Mouse (Mus musculus): ENCODE results near the gene Purb.

Gene Purb

DNA sequence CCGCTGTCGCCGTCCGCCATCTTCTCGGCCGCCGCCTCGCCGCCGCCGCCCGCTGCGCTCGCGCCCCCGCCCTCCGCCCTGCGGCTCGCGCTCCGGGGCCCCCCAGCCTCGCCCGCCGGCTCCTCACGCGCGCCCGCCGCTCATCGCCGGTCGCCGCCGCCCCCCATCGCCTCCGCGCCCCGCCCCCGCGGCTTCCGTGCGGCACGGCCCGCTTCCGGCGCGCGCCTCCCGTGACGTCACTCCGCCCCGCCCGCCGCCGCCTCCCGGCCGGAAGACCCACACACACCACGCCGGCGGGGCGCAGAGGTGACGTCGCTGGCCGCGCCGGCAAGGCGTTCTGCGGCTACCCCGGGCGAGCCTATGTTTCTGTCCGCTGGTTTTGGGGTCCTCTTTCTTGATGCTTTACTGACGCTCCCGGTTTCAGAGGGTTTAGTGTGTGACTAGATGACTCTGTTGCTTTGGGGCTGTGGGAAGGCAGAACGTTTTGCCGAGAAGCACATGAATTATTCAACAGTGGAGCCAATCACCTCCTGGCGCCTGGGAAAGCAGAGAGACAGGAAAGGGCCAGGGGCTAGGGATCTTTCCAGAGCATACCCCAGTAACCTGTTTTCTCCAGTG, at the start of gene Purb:
Purb (minus strand) TSS at position 51 of the 618 bp plus-strand sequence.
- peak; percentile 94 to 96 for DNase-seq

DNA sequence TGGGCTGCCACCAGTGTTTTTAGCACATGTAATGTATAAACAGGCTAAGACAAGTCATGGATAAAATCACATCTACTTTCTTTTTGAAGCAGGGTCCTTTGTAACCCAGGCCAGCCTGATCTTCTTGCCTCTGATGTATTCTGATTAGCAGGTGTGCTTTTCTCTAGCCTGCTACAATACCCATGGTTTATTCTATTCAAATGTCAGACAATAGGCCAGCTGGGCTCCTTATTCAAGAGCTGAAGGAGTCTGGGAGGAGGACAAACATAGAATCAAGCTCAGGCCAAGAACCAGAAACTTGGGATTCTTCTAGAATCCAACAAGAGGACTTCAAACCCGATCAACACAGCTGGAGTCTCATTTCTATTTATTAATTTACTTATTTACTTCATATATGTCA, 49.5 kb upstream of the Purb start:
- no peak for DNase-seq

DNA sequence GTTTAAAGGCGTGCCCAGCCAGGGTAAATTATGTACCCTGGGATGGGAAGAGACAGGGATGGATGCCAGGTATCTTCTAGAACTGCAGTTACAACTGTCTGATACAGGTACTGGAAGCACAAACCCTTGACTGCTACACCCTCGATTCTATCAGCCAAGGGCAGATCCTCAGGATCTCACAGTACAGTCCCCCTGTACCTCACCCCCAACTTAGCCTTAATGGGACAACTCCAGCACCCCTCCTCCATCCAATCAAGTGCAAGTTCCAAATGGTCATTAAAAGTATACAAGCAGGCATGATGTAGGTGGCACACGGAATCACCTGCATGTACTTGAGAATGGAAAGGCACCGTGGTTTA, 49.1 kb upstream of the Purb start:
- DNase-seq: no peak

DNA sequence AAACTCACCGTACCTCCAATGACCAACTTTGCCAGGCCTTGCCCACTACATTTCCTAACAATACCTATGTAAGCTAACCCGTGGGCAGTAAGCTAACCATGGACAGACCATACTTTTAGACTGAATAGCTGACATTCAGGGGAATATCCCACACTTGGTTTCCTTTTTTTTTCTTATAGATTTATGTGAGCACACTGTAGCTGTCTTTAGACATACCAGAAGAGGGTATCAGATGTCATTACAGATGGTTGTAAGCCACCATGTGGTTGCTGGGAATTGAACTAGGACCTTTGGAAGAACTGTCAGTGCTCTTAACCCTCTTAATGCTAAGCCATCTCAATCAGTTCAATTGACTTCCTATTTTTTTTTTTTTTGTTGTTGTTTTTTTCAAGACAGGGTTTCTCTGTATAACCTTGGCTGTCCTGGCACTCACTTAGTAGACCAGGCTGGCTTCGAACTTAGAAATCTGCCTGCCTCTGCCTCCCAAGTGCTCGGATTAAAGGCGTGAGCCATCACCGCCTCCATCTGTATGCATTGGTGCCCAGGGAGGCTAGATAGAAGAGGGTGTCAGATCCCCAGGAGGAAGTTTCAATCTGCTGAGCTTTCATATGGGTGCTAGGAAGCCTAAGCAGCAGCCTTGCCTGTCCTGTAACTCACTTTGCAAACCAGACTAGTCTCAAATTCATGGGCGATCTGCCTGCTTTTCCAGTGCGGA, 48.6 kb upstream of the Purb start:
- no peak for DNase-seq

DNA sequence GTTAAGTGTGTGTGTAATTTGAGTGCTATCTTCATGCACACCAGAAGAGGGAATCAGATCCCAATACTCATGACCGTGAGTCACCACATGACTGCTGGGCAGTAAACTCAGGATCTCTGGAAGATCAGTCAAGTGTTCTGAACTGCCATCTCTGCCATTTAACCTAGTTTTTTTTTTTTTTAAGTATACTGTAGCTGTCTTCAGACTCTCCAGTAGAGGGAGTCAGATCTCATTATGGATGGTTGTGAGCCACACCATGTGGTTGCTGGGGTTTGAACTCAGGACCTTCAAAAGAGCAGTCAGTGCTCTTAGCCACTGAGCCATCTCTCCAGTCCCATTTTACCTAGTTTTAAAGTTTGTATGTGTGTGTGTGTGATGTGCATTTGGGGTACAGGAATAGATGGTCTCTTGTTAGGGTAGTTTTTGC, 48.0 kb upstream of the Purb start:
- no peak for DNase-seq

DNA sequence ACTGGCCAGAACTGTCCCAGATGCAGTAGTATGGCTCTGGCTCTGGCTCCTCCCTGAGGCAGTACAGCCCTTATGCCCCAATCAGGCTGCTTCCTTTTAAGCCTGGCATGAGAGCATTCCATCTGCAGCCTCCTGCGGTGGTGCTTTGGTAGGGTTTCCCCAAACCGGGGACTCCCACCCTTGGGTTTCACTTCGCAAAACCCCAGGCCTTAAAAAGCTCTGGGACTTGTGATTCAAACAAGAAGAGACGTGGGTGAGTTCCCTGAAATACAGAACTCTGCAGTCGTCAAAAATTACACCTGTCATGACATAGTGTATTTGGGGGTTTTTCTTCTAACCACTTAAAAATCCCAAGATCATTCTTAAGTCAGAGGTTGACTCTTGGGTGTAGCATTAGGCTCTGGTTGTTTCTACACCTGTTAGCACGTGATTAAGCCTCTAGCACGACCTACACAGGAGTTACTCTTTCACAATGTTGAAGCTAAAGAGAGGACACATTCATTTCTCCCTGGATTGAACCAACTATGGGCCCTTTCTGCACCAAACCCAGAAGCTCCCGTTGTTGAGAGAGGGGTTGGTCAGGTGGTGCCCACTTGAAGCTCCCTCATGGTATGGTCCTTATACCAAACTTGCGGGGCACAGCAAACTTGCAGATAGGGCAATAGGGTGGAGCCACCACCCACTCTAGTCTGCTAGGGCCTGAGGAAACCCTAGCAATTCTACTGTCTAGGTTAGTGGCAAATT, 47.2 kb upstream of the Purb start:
- no peak for DNase-seq

DNA sequence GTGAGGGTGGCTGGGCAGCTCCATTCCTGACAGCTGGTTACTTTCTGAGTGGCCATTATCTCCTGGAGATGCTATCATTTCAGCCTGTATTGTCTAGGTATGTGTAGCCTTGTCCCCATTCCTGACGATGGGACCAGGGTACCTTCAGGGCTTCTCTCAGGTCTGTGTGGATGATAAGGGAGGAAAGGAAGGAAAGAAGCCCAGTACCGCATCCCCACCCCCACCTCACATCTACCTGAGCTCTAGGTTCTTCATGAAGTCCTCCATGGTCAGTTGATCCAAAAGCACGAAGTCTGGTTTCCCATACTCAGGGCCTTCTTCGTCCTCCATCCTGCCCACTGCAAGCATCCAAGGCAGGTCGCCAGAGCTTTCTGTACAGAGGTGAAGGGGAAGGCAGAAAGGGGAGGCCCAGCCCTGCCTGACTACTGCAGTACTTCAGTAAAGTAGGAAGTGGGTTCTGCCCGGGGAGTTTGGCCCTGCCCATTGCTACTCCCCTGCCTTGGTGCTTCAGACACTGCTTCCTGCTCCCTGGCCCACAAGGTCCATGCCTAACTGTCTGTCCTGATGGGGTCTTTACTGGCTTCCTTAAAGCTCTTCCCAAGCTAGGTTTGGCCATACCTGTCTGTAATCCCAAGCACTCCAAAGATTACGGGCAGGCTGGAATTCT, 44.9 kb upstream of the Purb start, which contains the start of gene Myo1g:
Myo1g (minus strand) TSS at position 459 of the 667 bp plus-strand sequence.
- no peak for DNase-seq

DNA sequence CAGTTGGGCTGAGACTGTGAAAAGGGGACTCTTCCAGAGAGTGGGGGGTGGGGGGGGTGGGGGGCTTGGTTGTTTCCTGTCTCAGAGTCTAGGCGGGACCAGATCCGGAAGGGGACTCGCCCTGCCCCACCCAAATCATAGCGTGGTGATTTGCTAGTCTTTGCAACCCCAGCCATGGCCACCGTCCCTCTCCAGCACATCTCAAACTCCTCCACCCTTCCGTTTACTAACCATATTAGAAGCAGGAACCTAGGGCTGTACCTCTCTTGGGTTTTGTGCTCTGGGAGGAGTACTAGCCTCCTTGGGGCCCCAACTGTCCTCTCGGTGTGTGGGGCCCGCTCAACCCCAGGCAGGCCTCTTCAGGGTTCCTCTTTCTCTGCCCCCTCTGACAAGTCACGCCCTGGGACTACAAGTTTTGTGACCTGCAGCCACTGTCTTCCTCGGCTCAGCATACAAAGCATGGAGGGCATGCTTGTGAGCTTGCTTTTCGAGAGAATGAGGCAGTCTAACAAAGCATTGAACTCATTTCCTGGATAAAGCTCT, 43.8 kb upstream of the Purb start:
- no peak for DNase-seq

DNA sequence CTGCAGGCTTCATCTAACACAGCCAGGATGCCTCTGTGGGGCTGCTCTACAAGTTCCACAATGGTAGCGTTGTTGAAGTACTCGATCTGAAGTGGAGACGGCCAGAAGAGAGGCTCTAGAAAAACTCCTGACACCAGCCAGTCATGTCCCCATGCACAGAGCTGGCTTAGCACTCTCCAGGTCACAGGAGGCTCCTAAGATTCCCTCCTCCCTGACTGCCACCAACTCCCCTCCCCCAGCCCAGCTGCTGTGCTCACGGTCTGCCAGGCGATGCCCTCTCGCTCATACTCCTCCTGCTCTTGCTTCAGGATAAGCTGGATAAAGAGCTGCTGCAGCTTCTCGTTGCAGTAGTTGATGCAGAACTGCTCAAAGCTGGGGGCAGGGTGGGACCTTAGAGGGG, 39.1 kb upstream of the Purb start:
- peak; percentile 22 to 49 for DNase-seq

DNA sequence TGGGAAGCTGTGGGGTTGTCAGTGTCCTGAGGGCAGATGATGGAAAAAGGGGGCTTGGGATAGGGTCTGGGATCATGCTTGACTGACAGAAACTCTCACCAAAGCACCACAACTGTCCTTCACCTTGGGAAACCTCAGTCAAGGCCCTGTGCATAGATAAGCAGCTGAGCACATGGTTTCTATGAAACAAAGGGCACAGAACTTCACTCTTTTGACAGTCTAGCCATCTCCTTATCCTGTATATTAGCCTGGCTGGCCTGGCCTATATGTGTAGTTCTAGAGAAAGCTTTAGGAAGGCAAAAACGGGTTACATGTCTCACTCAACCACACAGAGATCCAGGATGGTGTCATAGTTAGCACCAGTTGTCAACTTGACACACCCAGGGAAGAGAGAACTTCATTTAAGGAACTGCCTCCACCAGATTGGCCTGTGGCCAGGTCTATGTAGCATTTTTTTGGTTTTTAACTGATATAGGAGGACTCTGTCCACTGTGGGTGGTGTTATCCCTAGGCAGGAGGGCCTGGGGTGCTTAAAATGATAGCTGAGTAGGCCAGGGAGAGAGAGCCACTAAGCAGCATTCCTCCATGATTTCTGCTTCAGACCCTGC, 32.7 kb upstream of the Purb start:
- no peak for DNase-seq

DNA sequence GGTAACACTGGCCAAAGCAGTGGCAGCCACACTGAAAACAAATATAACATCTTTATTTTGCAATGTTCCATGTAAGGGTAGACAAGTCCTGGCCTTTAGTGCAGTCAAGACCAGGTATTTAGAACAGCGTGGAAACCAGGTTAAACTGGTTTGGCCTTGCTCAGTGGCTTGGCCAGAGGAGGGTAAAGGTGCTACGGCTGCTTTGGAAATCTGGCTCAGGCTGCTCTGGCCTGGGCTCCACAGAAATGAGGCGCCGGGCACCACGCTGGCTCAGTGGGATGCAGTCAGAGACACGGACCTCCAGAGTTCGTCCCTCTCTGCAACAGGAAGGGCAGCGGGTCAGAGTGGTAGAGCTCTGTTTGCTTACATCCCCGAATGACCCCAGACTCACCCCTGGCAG, 30.8 kb upstream of the Purb start:
- no peak for DNase-seq

DNA sequence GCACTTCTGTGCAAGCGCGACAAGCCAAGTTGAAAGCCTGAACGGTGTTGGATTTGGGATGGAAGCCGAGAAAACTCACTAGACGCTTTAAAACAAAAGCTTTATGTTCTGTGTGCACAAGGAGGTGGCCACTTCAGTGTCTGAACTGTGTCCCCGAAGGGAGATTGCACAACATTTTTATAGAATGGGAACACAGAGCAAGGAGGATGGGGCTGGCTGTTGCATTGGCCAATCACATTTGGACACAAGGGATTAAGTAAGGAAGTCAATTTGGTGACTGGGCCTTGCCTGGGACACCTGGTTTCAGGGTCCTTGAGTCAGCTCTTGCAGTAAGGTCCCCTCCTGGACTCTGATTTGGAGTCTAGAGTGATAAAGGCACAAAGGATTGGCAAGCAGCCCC, 29.0 kb upstream of the Purb start:
- no peak for DNase-seq

DNA sequence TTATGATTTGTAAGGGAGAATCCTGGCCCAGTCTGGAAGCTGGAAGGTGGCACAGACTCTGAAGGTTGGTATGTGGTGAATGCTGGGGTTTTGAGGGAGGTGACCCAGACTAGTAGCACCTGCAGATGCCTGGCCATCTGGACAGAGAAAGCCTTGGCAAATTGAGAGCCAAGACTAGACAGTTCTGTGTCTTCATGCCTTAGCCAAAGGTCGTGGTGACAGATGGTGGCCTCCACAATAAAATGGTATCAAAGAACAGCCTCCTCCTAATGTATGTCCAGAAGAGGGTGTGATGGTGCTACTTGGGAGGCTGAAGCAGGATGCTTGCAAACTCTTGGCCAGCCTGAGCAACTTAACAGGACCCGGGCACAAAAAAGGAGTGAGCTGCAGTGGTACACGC, 28.5 kb upstream of the Purb start:
- DNase-seq: no peak

DNA sequence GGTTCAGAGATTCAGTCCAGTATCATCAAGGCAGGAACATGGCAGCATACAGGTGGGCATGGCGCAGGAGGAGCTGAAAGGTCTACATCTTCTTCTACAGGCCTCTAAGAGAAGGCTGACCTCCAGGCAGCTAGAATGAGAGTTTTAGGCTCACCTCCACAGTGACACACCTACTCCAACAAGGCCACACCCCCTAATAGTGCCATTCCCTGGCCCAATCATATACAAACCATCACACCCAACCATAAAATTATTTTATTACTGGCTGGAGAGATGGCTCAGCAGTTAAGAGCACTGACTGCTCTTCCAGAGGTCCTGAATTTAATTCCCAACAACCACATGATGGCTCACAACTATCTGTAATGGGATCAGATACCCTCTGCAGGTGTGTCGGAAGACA, 26.8 kb upstream of the Purb start:
- no peak for DNase-seq

DNA sequence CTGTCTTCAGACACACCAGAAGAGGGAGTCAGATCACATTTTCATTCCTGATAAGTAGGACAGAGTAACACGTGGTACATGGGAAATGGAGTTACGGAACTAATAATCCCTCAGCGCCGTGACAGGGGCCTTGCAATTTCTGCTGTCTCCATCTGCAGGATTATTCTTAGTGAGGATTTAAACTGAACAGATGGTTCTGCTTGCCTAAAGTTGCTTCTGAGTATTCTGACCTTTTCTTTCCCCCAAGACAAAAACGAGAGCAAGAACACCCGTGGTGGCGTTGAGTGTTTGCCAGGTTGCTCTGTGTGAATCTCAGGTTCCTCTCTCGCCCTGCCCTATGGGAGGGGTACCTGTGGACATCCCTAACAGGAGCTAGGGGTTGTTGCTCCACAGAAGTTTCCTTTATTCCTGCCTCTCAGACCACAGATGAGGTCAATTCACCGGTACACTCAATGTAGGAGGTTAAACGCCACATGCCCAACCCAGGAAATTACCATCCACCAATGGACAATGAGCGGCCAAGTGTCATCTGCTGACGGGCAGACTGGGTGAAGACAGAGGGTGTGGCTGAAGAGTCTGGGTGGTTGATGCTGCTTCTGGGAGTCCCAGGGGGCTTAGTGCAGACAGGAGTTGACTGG, 21.7 kb upstream of the Purb start:
- no peak for DNase-seq

DNA sequence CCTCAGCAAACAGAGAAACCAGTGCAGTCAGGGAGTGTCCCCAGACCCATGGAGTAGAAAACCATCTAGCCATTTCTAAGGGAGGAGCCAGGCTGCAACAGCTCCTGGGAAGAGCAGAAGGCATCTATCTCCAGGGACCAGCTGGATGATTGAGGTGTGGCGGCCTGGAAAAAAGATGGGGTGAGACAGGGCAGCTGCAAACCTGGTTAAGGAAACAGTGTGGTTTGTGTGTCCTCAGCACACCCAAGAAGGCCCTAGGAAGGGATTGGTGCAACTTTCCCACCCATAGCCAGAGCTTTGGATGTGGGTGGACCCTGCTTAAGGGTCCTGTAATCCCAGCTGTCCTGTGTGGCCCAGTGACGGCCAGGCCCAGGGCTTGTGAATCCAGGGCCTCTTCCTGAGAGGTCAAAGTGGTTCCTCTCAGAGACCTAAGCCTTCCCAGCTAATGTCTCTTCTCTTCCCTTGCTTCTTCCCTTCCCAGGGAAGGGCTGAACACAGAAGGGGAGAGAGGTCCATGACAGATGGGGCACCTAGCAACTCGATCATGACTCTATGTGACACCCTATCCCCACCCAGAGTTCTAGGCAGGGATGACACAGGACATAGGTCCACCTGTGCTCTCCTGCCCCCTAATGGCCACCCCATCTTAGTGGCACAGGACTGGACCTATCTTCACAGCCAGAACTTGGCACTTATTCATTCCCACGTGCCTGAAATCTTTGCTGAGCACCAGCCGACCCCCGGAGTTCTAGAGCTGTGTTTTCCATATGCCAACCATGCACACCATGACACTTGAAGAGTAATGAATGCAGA, 14.2 kb upstream of the Purb start:
- peak; percentile 51 to 65 for DNase-seq

DNA sequence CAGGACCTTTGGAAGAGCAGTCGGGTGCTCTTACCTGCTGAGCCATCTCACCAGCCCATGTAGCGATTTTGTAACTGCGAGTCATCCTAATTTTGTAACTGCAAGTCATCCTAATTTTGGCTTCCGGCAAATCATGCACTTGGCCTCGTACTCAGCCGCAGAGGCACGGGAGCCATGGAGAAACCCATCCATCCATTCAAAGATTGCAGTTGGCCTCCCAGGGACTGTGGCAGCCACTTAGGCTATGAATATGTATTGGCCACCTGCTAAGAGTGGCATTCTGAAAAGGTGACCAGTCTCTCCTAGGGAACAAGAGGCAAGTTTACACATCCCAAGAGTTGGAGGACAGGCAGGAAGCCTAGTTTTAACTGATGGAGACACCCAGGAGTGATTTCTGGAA, 13.5 kb upstream of the Purb start:
- no peak for DNase-seq

DNA sequence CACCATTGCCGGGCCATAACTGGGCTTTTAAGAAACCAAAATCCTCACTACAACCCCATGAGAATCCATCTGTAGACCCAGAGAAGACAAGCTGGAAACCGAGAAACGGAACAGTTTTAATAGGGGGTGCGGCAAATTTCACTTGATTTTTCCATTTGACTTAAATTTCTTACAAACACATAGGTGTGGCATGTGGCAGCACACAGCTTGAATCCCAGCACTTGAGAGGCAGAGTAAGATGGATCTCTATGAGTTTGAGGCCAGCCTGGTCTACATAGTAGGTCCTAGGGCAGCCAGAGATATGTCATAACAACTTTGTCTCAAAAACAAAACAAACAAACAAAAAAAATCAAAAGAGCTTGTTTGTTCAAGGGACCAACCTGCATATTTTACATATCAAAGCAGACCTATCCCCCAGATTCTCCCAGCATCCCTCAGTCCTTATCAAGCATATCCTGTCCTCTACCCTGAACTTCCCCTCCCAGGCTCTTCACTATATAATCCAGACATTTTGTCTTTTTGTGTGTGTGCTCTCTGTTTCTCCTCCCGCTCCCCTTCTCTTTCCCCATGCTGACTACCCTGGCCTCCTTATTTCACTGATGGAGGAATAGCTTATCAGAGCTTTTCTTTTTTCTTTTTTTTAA, 12.4 kb upstream of the Purb start:
- DNase-seq: no peak

DNA sequence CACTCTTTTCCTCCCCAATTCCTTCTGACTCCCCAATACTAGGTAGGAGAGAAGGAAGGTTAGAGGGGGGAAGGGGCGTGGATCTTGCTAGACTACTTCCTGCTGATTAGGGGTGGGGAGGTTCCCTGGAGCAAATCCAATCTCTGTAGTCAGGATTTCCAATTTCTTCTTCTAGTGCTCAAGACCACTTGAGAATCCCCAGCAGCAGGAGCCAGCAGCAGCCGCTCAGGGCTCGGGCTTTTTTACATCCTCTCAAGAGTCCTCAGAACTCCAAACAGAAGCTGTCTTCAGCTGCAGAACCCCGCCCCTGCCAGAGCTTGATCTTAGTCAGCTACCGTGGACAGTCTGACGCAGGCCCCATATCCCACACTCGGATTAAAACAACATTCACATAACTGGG, 11.8 kb upstream of the Purb start:
- peak in 1 of 2 experiments; percentile 20 for DNase-seq

DNA sequence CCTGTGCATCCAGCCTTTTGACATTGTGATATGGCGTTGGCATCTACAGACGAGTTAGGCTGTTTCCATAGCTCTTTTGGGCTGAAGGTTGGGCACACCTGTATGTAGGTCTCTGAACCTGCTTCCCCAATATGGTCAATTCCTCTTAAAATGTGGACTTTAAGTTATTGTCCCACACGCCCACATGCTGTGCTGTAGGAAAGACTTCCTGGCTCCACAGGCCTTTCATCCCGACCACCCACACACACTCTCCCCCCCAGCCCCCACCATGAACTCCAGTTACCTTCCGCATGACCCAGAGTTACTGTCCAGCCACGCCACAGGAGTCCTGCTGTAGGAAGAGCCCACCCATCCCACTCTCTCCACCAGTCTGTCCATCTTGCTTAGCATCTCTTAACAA, 11.2 kb upstream of the Purb start:
- no peak for DNase-seq
